Mouse (Mus musculus): ENCODE results near the gene Grem2. TPM values are rescaled to one million over a fixed set of nuclear protein-coding genes. Genes with fewer than 3 reads are reported as not detected.

Grem2 gene
- polyA plus RNA-seq, 1 experiment from 2014 or later = 0.33 TPM

GRCm38 (mm10) chr1:174907637-174908036 is 14.0 kb downstream of the Grem2 start:
- no peak for ATAC-seq (replicated peaks; ENCODE audit: low FRiP score)
- H3K27ac ChIP-seq (ENCODE audit: low read depth, low read length) = no peak overlapping the region
- H3K9me3 ChIP-seq (ENCODE audit: control insufficient read depth, low read length) = no peaks in the 10 kb centered on the region
- no peaks in the 10 kb centered on the region for H3K27me3 ChIP-seq (replicated peaks; ENCODE audit: control insufficient read depth, insufficient read depth, low read length)
- H3K9ac ChIP-seq (ENCODE audit: low read depth, low read length) = no peak overlapping the region
- no peak overlapping the region for H3K4me3 ChIP-seq (ENCODE audit: low read depth, low read length)
- H3K36me3 ChIP-seq (ENCODE audit: control insufficient read depth, insufficient read depth, low read length) = no peaks in the 10 kb centered on the region
- 68% methylated on average over 5 of the region's 5 CpGs for WGBS
- H3K4me1 ChIP-seq (replicated peaks; ENCODE audit: control insufficient read depth, insufficient read depth, low read length) = no peaks in the 10 kb centered on the region
- DNase-seq (ENCODE audit: low spot score) = no peak
- no peak overlapping the region for H3K4me2 ChIP-seq

- WGBS = 25% methylated on average over 1 of the region's 1 CpGs
- Histone ChIP-seq H3K4me3 (ENCODE audit: low read depth, low read length) (no peak overlapping the region), H3K36me3 (ENCODE audit: control insufficient read depth, insufficient read depth, low read length) (no peaks in the 10 kb centered on the region), H3K27ac (ENCODE audit: low read depth, low read length) (no peak overlapping the region), H3K9me3 (ENCODE audit: control insufficient read depth, low read length) (no peaks in the 10 kb centered on the region), H3K4me1 (replicated peaks; ENCODE audit: control insufficient read depth, insufficient read depth, low read length) (no peaks in the 10 kb centered on the region), H3K9ac (ENCODE audit: low read depth, low read length) (no peak overlapping the region), H3K27me3 (replicated peaks; ENCODE audit: control insufficient read depth, insufficient read depth, low read length) (no peaks in the 10 kb centered on the region), H3K4me2 (no peak overlapping the region)
- DNase-seq (ENCODE audit: low spot score) (no peak), ATAC-seq (replicated peaks; ENCODE audit: low FRiP score) (no peak)
Measured at GRCm38 (mm10) chr1:174902755-174903154, 18.9 kb downstream of the Grem2 start.

- H3K27me3 ChIP-seq (replicated peaks; ENCODE audit: control insufficient read depth, insufficient read depth, low read length) = no peaks in the 10 kb centered on the region
- no peaks in the 10 kb centered on the region for H3K9me3 ChIP-seq (ENCODE audit: control insufficient read depth, low read length)
- no peaks in the 10 kb centered on the region for H3K4me1 ChIP-seq (replicated peaks; ENCODE audit: control insufficient read depth, insufficient read depth, low read length)
- no peak overlapping the region for H3K4me3 ChIP-seq (ENCODE audit: low read depth, low read length)
- ATAC-seq (replicated peaks; ENCODE audit: low FRiP score) (no peak), DNase-seq (ENCODE audit: low spot score) (no peak)
- H3K4me2 ChIP-seq = no peak overlapping the region
- no peak overlapping the region for H3K27ac ChIP-seq (ENCODE audit: low read depth, low read length)
- 74% methylated on average over 7 of the region's 7 CpGs for WGBS
- H3K9ac ChIP-seq (ENCODE audit: low read depth, low read length) = no peak overlapping the region
- H3K36me3 ChIP-seq (ENCODE audit: control insufficient read depth, insufficient read depth, low read length) = no peaks in the 10 kb centered on the region
Measured at GRCm38 (mm10) chr1:174892471-174892870, 29.1 kb downstream of the Grem2 start.

- Histone ChIP-seq H3K4me1 (replicated peaks; ENCODE audit: control insufficient read depth, insufficient read depth, low read length) (no peaks in the 10 kb centered on the region), H3K9me3 (ENCODE audit: control insufficient read depth, low read length) (no peaks in the 10 kb centered on the region), H3K27ac (ENCODE audit: low read depth, low read length) (no peak overlapping the region), H3K36me3 (ENCODE audit: control insufficient read depth, insufficient read depth, low read length) (no peaks in the 10 kb centered on the region), H3K9ac (ENCODE audit: low read depth, low read length) (no peak overlapping the region), H3K27me3 (replicated peaks; ENCODE audit: control insufficient read depth, insufficient read depth, low read length) (no peaks in the 10 kb centered on the region), H3K4me2 (no peak overlapping the region), H3K4me3 (ENCODE audit: low read depth, low read length) (no peak overlapping the region)
- ATAC-seq (replicated peaks; ENCODE audit: low FRiP score) (no peak), DNase-seq (ENCODE audit: low spot score) (no peak)
- 75% methylated on average over 14 of the region's 14 CpGs for WGBS
Measured at GRCm38 (mm10) chr1:174888684-174889405, 32.8 kb downstream of the Grem2 start.

GRCm38 (mm10) chr1:174888073-174888472 is 33.5 kb downstream of the Grem2 start:
- H3K4me1 ChIP-seq (replicated peaks; ENCODE audit: control insufficient read depth, insufficient read depth, low read length) = no peaks in the 10 kb centered on the region
- no peak for ATAC-seq (replicated peaks; ENCODE audit: low FRiP score)
- no peak overlapping the region for H3K9ac ChIP-seq (ENCODE audit: low read depth, low read length)
- H3K27me3 ChIP-seq (replicated peaks; ENCODE audit: control insufficient read depth, insufficient read depth, low read length) = no peaks in the 10 kb centered on the region
- H3K27ac ChIP-seq (ENCODE audit: low read depth, low read length) = no peak overlapping the region
- H3K9me3 ChIP-seq (ENCODE audit: control insufficient read depth, low read length) = no peaks in the 10 kb centered on the region
- no peak overlapping the region for H3K4me2 ChIP-seq
- DNase-seq (ENCODE audit: low spot score) = no peak
- 90% methylated on average over 1 of the region's 1 CpGs for WGBS
- H3K4me3 ChIP-seq (ENCODE audit: low read depth, low read length) = no peak overlapping the region
- no peaks in the 10 kb centered on the region for H3K36me3 ChIP-seq (ENCODE audit: control insufficient read depth, insufficient read depth, low read length)

GRCm38 (mm10) chr1:174882496-174882895 is 39.1 kb downstream of the Grem2 start:
- H3K4me1 ChIP-seq (replicated peaks; ENCODE audit: control insufficient read depth, insufficient read depth, low read length) = no peaks in the 10 kb centered on the region
- no peak overlapping the region for H3K9ac ChIP-seq (ENCODE audit: low read depth, low read length)
- H3K27ac ChIP-seq (ENCODE audit: low read depth, low read length) = no peak overlapping the region
- no peak overlapping the region for H3K4me3 ChIP-seq (ENCODE audit: low read depth, low read length)
- no peaks in the 10 kb centered on the region for H3K9me3 ChIP-seq (ENCODE audit: control insufficient read depth, low read length)
- WGBS = 85% methylated on average over 1 of the region's 1 CpGs
- no peaks in the 10 kb centered on the region for H3K27me3 ChIP-seq (replicated peaks; ENCODE audit: control insufficient read depth, insufficient read depth, low read length)
- DNase-seq (ENCODE audit: low spot score) = no peak
- ATAC-seq (replicated peaks; ENCODE audit: low FRiP score) = no peak
- H3K4me2 ChIP-seq = no peak overlapping the region
- H3K36me3 ChIP-seq (ENCODE audit: control insufficient read depth, insufficient read depth, low read length) = no peaks in the 10 kb centered on the region

- no peak for DNase-seq (ENCODE audit: low spot score)
- no peaks in the 10 kb centered on the region for H3K36me3 ChIP-seq (ENCODE audit: control insufficient read depth, insufficient read depth, low read length)
- no peak overlapping the region for H3K9ac ChIP-seq (ENCODE audit: low read depth, low read length)
- 78% methylated on average over 4 of the region's 4 CpGs for WGBS
- ATAC-seq (replicated peaks; ENCODE audit: low FRiP score) = no peak
- H3K4me1 ChIP-seq (replicated peaks; ENCODE audit: control insufficient read depth, insufficient read depth, low read length) = no peaks in the 10 kb centered on the region
- H3K27me3 ChIP-seq (replicated peaks; ENCODE audit: control insufficient read depth, insufficient read depth, low read length) = no peaks in the 10 kb centered on the region
- H3K9me3 ChIP-seq (ENCODE audit: control insufficient read depth, low read length) = no peaks in the 10 kb centered on the region
- no peak overlapping the region for H3K4me3 ChIP-seq (ENCODE audit: low read depth, low read length)
- H3K27ac ChIP-seq (ENCODE audit: low read depth, low read length) = no peak overlapping the region
- no peak overlapping the region for H3K4me2 ChIP-seq
Measured at GRCm38 (mm10) chr1:174875173-174875572, 46.4 kb downstream of the Grem2 start.

- H3K4me1 ChIP-seq (replicated peaks; ENCODE audit: control insufficient read depth, insufficient read depth, low read length) = no peaks in the 10 kb centered on the region
- 74% methylated on average over 10 of the region's 10 CpGs for WGBS
- DNase-seq (ENCODE audit: low spot score) = no peak
- no peaks in the 10 kb centered on the region for H3K27me3 ChIP-seq (replicated peaks; ENCODE audit: control insufficient read depth, insufficient read depth, low read length)
- H3K36me3 ChIP-seq (ENCODE audit: control insufficient read depth, insufficient read depth, low read length) = no peaks in the 10 kb centered on the region
- no peaks in the 10 kb centered on the region for H3K9me3 ChIP-seq (ENCODE audit: control insufficient read depth, low read length)
- H3K27ac ChIP-seq (ENCODE audit: low read depth, low read length) = no peak overlapping the region
- H3K9ac ChIP-seq (ENCODE audit: low read depth, low read length) = no peak overlapping the region
- no peak overlapping the region for H3K4me3 ChIP-seq (ENCODE audit: low read depth, low read length)
- no peak overlapping the region for H3K4me2 ChIP-seq
- ATAC-seq (replicated peaks; ENCODE audit: low FRiP score) = no peak
Measured at GRCm38 (mm10) chr1:174860407-174861118, 61.1 kb downstream of the Grem2 start.

- H3K36me3 ChIP-seq (ENCODE audit: control insufficient read depth, insufficient read depth, low read length) = no peaks in the 10 kb centered on the region
- no peak overlapping the region for H3K4me2 ChIP-seq
- ATAC-seq (replicated peaks; ENCODE audit: low FRiP score) (no peak), DNase-seq (ENCODE audit: low spot score) (no peak)
- H3K4me3 ChIP-seq (ENCODE audit: low read depth, low read length) = no peak overlapping the region
- H3K27me3 ChIP-seq (replicated peaks; ENCODE audit: control insufficient read depth, insufficient read depth, low read length) = no peaks in the 10 kb centered on the region
- H3K9ac ChIP-seq (ENCODE audit: low read depth, low read length) = no peak overlapping the region
- H3K9me3 ChIP-seq (ENCODE audit: control insufficient read depth, low read length) = no peaks in the 10 kb centered on the region
- WGBS = 54% methylated on average over 2 of the region's 2 CpGs
- no peak overlapping the region for H3K27ac ChIP-seq (ENCODE audit: low read depth, low read length)
- H3K4me1 ChIP-seq (replicated peaks; ENCODE audit: control insufficient read depth, insufficient read depth, low read length) = no peaks in the 10 kb centered on the region
Measured at GRCm38 (mm10) chr1:174856188-174856587, 65.4 kb downstream of the Grem2 start.

All from liver, embryonic 11.5 days (tissue).